ENCODE assay signal across 11 mouse cellular contexts in genomic region chr11:79116665-79117064, GRCm38 (mm10). TPM values are rescaled to one million over a fixed set of nuclear protein-coding genes. Genes with fewer than 3 reads are reported as not detected.
DNase-seq lines count a peak whose midpoint lies in the region; ATAC-seq and TF ChIP-seq lines count a peak whose summit lies in the region.
"Had no signal": no experiment of that assay in that cellular context is flagged by ENCODE, and none has a peak within 500 bp of the region (broad histone marks: within the 10 kb centered on the region; RNA-seq: fewer than 3 reads in every experiment).

No protein-coding gene starts in this region.

- no peak overlapping the region for H3K9ac ChIP-seq in embryonic facial prominence, embryonic 11.5 days (replicated peaks; ENCODE audit: low read length)
- no peak overlapping the region for H3K9ac ChIP-seq in lung, postnatal 0 days (replicated peaks; ENCODE audit: low read depth)
- H3K9ac ChIP-seq: lung, embryonic 15.5 days had no signal

- H3K27ac ChIP-seq in kidney, adult 2 months (ENCODE audit: insufficient read depth, low read depth, low read length): no peak overlapping the region
- no peak overlapping the region for H3K27ac ChIP-seq in embryonic facial prominence, embryonic 11.5 days (replicated peaks; ENCODE audit: low read depth, low read length)
- no peak overlapping the region for H3K27ac ChIP-seq in lung, postnatal 0 days (ENCODE audit: low read length)
- H3K27ac ChIP-seq: lung, embryonic 15.5 days had no signal

- no peak for TF ChIP-seq EP300 in lung, postnatal 0 days (IDR thresholded peaks at IDR 0.05)

- H3K36me3 ChIP-seq in kidney, adult 2 months (ENCODE audit: control insufficient read depth, insufficient read depth, low read length): no peaks in the 10 kb centered on the region
- H3K36me3 ChIP-seq in embryonic facial prominence, embryonic 11.5 days (replicated peaks; ENCODE audit: control insufficient read depth, insufficient read depth, low read depth, low read length): no peaks in the 10 kb centered on the region
- H3K36me3 ChIP-seq in lung, postnatal 0 days (ENCODE audit: insufficient read depth, low read length): no peaks in the 10 kb centered on the region
- H3K36me3 ChIP-seq: lung, embryonic 15.5 days had no signal

- H3K4me3 ChIP-seq in kidney, adult 2 months (ENCODE audit: insufficient read depth, low read depth, low read length): no peak overlapping the region
- no peak overlapping the region for H3K4me3 ChIP-seq in embryonic facial prominence, embryonic 11.5 days (ENCODE audit: low read depth, low read length)
- no peak overlapping the region for H3K4me3 ChIP-seq in lung, postnatal 0 days (ENCODE audit: low read depth, low read length)
- H3K4me3 ChIP-seq: lung, embryonic 15.5 days had no signal

- peak; percentile 46 to 68 for DNase-seq in kidney, postnatal 4 days
- DNase-seq in kidney, adult 2 months: no peak
- DNase-seq in embryonic facial prominence, embryonic 11.5 days (ENCODE audit: low spot score): no peak
- peak; percentile 38 to 61 for DNase-seq in left cerebral cortex, adult 18-20 months (ENCODE audit: low spot score in 2 of 2)
- DNase-seq in right cerebral cortex, postnatal 10 days (ENCODE audit: low spot score in 2 of 2): peak; percentile 56 to 61
- DNase-seq in lung, postnatal 0 days (ENCODE audit: low spot score): no peak
- DNase-seq in adrenal gland, adult 2 months: no peak
- DNase-seq: heart, postnatal 36 days; thymus, postnatal 4 days had no signal

- no peaks in the 10 kb centered on the region for H3K9me3 ChIP-seq in embryonic facial prominence, embryonic 11.5 days (replicated peaks; ENCODE audit: control insufficient read depth, low read length)
- H3K9me3 ChIP-seq in lung, postnatal 0 days (ENCODE audit: low read length): no peaks in the 10 kb centered on the region
- H3K9me3 ChIP-seq: lung, embryonic 15.5 days had no signal

- 50% methylated on average over 9 of the region's 9 CpGs for WGBS in kidney, adult 2 months
- WGBS in embryonic facial prominence, embryonic 11.5 days: 20% methylated on average over 9 of the region's 9 CpGs
- WGBS in lung, postnatal 0 days: 52% methylated on average over 9 of the region's 9 CpGs

- TF ChIP-seq CTCF in kidney, adult 2 months (conservative IDR thresholded peaks at IDR 0.05; ENCODE audit: insufficient read depth, insufficient read length, low read depth, low read length): no peak
- TF ChIP-seq CTCF in lung, postnatal 0 days (IDR thresholded peaks at IDR 0.05): no peak

- H3K27me3 ChIP-seq in kidney, adult 2 months (replicated peaks; ENCODE audit: control insufficient read depth, insufficient read depth, low read length): no peaks in the 10 kb centered on the region
- H3K27me3 ChIP-seq in embryonic facial prominence, embryonic 11.5 days (ENCODE audit: control insufficient read depth, insufficient read depth, low read length): no peaks in the 10 kb centered on the region
- no peaks in the 10 kb centered on the region for H3K27me3 ChIP-seq in lung, postnatal 0 days (replicated peaks; ENCODE audit: insufficient read depth, low read length)
- H3K27me3 ChIP-seq: lung, embryonic 15.5 days had no signal

- no peak for TF ChIP-seq POLR2A in kidney, adult 2 months (IDR thresholded peaks at IDR 0.05; ENCODE audit: low read depth, low read length)

- ATAC-seq in embryonic facial prominence, embryonic 11.5 days (replicated peaks; ENCODE audit: insufficient number of reproducible peaks, low FRiP score, low TSS enrichment, low read depth): peak; percentile 71
- no peak for ATAC-seq in lung, postnatal 0 days
- ATAC-seq in granulocyte monocyte progenitor cell, adult 5-6 weeks (replicated peaks; ENCODE audit: poor library complexity, severe bottlenecking): no peak

- H3K4me2 ChIP-seq in embryonic facial prominence, embryonic 11.5 days (ENCODE audit: low read depth, low read length): no peak overlapping the region
- H3K4me2 ChIP-seq in lung, postnatal 0 days (replicated peaks; ENCODE audit: low read depth, low read length): no peak overlapping the region
- H3K4me2 ChIP-seq: lung, embryonic 15.5 days had no signal

- peaks cover 7% of the 10 kb centered on the region for H3K4me1 ChIP-seq in kidney, adult 2 months (ENCODE audit: control insufficient read depth, insufficient read depth, low read length)
- H3K4me1 ChIP-seq in embryonic facial prominence, embryonic 11.5 days (ENCODE audit: control insufficient read depth, insufficient read depth, low read length): no peaks in the 10 kb centered on the region; the same call in 1 of the 2 replicates
- H3K4me1 ChIP-seq in lung, postnatal 0 days (ENCODE audit: insufficient read depth, low read depth, low read length): peaks cover 4% of the 10 kb centered on the region; the same call in 1 of the 2 replicates

RNA-seq across cellular contexts. Expression of gene Ksr1, which starts 29.5 kb away (rescaled TPM):
- polyA plus RNA-seq in kidney, adult 2 months (2012; rRNA removed): 7.8 and 9.8 TPM in 2 replicates
- polyA plus RNA-seq in embryonic facial prominence, embryonic 11.5 days (2014; fragmentation: Nextera tagmentation; extraction: Ambion mirVana): 2.9 and 4.3 TPM in 2 replicates
- total RNA-seq in left cerebral cortex, adult 18-20 months (2021): 10 to 100 TPM; 49.8 to 50.3 TPM
- polyA plus RNA-seq in lung, postnatal 0 days (2015; fragmentation: Nextera tagmentation; extraction: Ambion mirVana): 2.3 TPM in 2 replicates
- total RNA-seq in adrenal gland, adult 2 months (2021): 10 to 100 TPM in 1 of 2 experiments, 1 to 10 TPM in 1; 9.1 to 14.6 TPM
- polyA plus RNA-seq in adrenal gland, adult 2 months (2012; rRNA removed): 17.5 and 27.6 TPM in 2 replicates
- total RNA-seq in granulocyte monocyte progenitor cell, adult 5-6 weeks (2014; fragmentation: Nextera tagmentation): 8.1 and 19.2 TPM in 2 replicates
- total RNA-seq in granulocyte monocyte progenitor cell, adult 5-6 weeks (2017): 5.4 and 8.2 TPM in 2 replicates

Comparison
In these comparisons a context has a peak if more than half of its experiments do, and no peak if none do; other contexts are left out.
1. DNase-seq: peak in kidney, postnatal 4 days (2 of 2), left cerebral cortex, adult 18-20 months (2 of 2) and right cerebral cortex, postnatal 10 days (2 of 2); none in kidney, adult 2 months (single experiment), embryonic facial prominence, embryonic 11.5 days (single experiment), lung, postnatal 0 days (single experiment) and adrenal gland, adult 2 months (single experiment).